Mouse (Mus musculus) liver, postnatal 0 days (tissue): Measurements from ENCODE around the gene Natd1.

Experiments
- CTCF ChIP-seq: sonication (generic); IDR thresholded peaks from 2 replicates; pipeline ENCODE4 v1.5.1; 2016; ENCODE audit warnings: antibody characterized with exemption, low read depth
- EP300 ChIP-seq: IDR thresholded peaks from 2 replicates; pipeline ENCODE4 v1.6.1; 2016; ENCODE audit warnings: antibody characterized with exemption, low read depth, mild to moderate bottlenecking

DNA sequence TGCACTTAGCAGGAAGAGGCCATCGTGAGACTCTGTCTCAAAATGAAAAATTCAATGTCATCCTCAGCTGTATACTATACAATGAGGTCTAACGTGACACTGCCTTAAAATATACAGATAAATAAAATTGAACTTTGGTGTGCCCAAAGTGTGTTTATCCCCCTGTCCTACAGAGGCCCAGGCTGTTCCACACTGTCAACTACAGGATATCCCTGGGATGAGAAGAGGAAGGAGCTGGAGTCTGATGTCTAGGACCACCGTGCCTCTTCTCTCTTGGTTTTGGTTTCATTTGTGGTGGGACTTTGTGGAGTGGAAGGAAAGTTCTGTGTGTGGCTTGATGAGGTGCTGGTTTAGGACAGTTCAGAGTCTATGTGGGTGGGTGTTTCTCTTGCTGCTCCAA lies 23.1 kb upstream of the Natd1 start:
- TF ChIP-seq CTCF (no peak), EP300 (no peak)
